Mouse (Mus musculus): ENCODE measurements around the gene Tada2b. TPM values are rescaled to one million over a fixed set of nuclear protein-coding genes. Genes with fewer than 3 reads are reported as not detected.
A peak's percentile ranks its signal among the peaks of the same experiment; 100 is the strongest.

Gene Tada2b
- polyA plus RNA-seq, 1 experiment from 2014 or later: 3.6 TPM

- Histone ChIP-seq H3K4me1 (ENCODE audit: control insufficient read depth, insufficient read depth, low read length) (peaks cover 2% of the 10 kb centered on the region; the same call in 1 of the 2 replicates), H3K27me3 (ENCODE audit: control insufficient read depth, insufficient read depth, low read length) (no peaks in the 10 kb centered on the region), H3K36me3 (ENCODE audit: control insufficient read depth, insufficient read depth, low read length) (peaks cover 13% of the 10 kb centered on the region), H3K9me3 (ENCODE audit: control insufficient read depth, low read depth, low read length) (no peaks in the 10 kb centered on the region), H3K4me2 (replicated peaks; ENCODE audit: low read depth, low read length) (no peak overlapping the region), H3K9ac (replicated peaks; ENCODE audit: low read depth, low read length) (no peak overlapping the region), H3K27ac (ENCODE audit: low read length) (no peak overlapping the region), H3K4me3 (ENCODE audit: low read depth, low read length) (no peak overlapping the region)
- WGBS: 88% methylated on average over 3 of the region's 3 CpGs
- ATAC-seq (ENCODE audit: insufficient number of reproducible peaks, insufficient read depth, low FRiP score, low read depth): no peak
Measured at GRCm38 (mm10) chr5:36477486-36477885, 6.6 kb downstream of the Tada2b start.

- no peak overlapping the region for H3K4me2 ChIP-seq (replicated peaks; ENCODE audit: low read depth, low read length)
- H3K9ac ChIP-seq (replicated peaks; ENCODE audit: low read depth, low read length): no peak overlapping the region
- 88% methylated on average over 5 of the region's 5 CpGs for WGBS
- no peaks in the 10 kb centered on the region for H3K4me1 ChIP-seq (ENCODE audit: control insufficient read depth, insufficient read depth, low read length)
- no peak for ATAC-seq (ENCODE audit: insufficient number of reproducible peaks, insufficient read depth, low FRiP score, low read depth)
- H3K36me3 ChIP-seq (ENCODE audit: control insufficient read depth, insufficient read depth, low read length): peaks cover 43% of the 10 kb centered on the region
- H3K4me3 ChIP-seq (ENCODE audit: low read depth, low read length): no peak overlapping the region
- no peaks in the 10 kb centered on the region for H3K9me3 ChIP-seq (ENCODE audit: control insufficient read depth, low read depth, low read length)
- H3K27ac ChIP-seq (ENCODE audit: low read length): no peak overlapping the region
- no peaks in the 10 kb centered on the region for H3K27me3 ChIP-seq (ENCODE audit: control insufficient read depth, insufficient read depth, low read length)
Measured at GRCm38 (mm10) chr5:36474283-36474682, 9.8 kb downstream of the Tada2b start.

GRCm38 (mm10) chr5:36472876-36473655 lies 11.0 kb downstream of the Tada2b start:
- peaks cover 44% of the 10 kb centered on the region for H3K36me3 ChIP-seq (ENCODE audit: control insufficient read depth, insufficient read depth, low read length)
- H3K9ac ChIP-seq (replicated peaks; ENCODE audit: low read depth, low read length): no peak overlapping the region
- no peak overlapping the region for H3K27ac ChIP-seq (ENCODE audit: low read length)
- H3K9me3 ChIP-seq (ENCODE audit: control insufficient read depth, low read depth, low read length): no peaks in the 10 kb centered on the region
- WGBS: 90% methylated on average over 4 of the region's 4 CpGs
- ATAC-seq (ENCODE audit: insufficient number of reproducible peaks, insufficient read depth, low FRiP score, low read depth): no peak
- H3K4me3 ChIP-seq (ENCODE audit: low read depth, low read length): no peak overlapping the region
- H3K4me1 ChIP-seq (ENCODE audit: control insufficient read depth, insufficient read depth, low read length): no peaks in the 10 kb centered on the region
- H3K27me3 ChIP-seq (ENCODE audit: control insufficient read depth, insufficient read depth, low read length): no peaks in the 10 kb centered on the region
- H3K4me2 ChIP-seq (replicated peaks; ENCODE audit: low read depth, low read length): no peak overlapping the region

GRCm38 (mm10) chr5:36471206-36471605 lies 12.9 kb downstream of the Tada2b start:
- H3K4me2 ChIP-seq (replicated peaks; ENCODE audit: low read depth, low read length): no peak overlapping the region
- H3K4me1 ChIP-seq (ENCODE audit: control insufficient read depth, insufficient read depth, low read length): peaks cover under 1% of the 10 kb centered on the region; the same call in 1 of the 2 replicates
- WGBS: 92% methylated on average over 8 of the region's 8 CpGs
- H3K9ac ChIP-seq (replicated peaks; ENCODE audit: low read depth, low read length): no peak overlapping the region
- H3K4me3 ChIP-seq (ENCODE audit: low read depth, low read length): no peak overlapping the region
- H3K36me3 ChIP-seq (ENCODE audit: control insufficient read depth, insufficient read depth, low read length): peaks cover 41% of the 10 kb centered on the region
- ATAC-seq (ENCODE audit: insufficient number of reproducible peaks, insufficient read depth, low FRiP score, low read depth): no peak
- no peaks in the 10 kb centered on the region for H3K27me3 ChIP-seq (ENCODE audit: control insufficient read depth, insufficient read depth, low read length)
- H3K27ac ChIP-seq (ENCODE audit: low read length): no peak overlapping the region
- H3K9me3 ChIP-seq (ENCODE audit: control insufficient read depth, low read depth, low read length): no peaks in the 10 kb centered on the region

GRCm38 (mm10) chr5:36465889-36466288 lies 18.2 kb downstream of the Tada2b start:
- WGBS: 24% methylated on average over 8 of the region's 8 CpGs
- Histone ChIP-seq H3K27ac (ENCODE audit: low read length) (no peak overlapping the region), H3K9ac (replicated peaks; ENCODE audit: low read depth, low read length) (peak overlapping the region; percentile 67), H3K4me2 (replicated peaks; ENCODE audit: low read depth, low read length) (peak overlapping the region; percentile 98), H3K36me3 (ENCODE audit: control insufficient read depth, insufficient read depth, low read length) (peaks cover 15% of the 10 kb centered on the region), H3K4me1 (ENCODE audit: control insufficient read depth, insufficient read depth, low read length) (peaks cover 11% of the 10 kb centered on the region; the same call in 1 of the 2 replicates), H3K27me3 (ENCODE audit: control insufficient read depth, insufficient read depth, low read length) (no peaks in the 10 kb centered on the region), H3K4me3 (ENCODE audit: low read depth, low read length) (peak overlapping the region; percentile 84), H3K9me3 (ENCODE audit: control insufficient read depth, low read depth, low read length) (no peaks in the 10 kb centered on the region)
- ATAC-seq (ENCODE audit: insufficient number of reproducible peaks, insufficient read depth, low FRiP score, low read depth): no peak

- Histone ChIP-seq H3K4me3 (ENCODE audit: low read depth, low read length) (peak within 1 kb of the TSS; percentile 84), H3K9ac (replicated peaks; ENCODE audit: low read depth, low read length) (peak within 1 kb of the TSS; percentile 67), H3K27me3 (ENCODE audit: control insufficient read depth, insufficient read depth, low read length) (no peaks in the 10 kb centered on the region), H3K4me2 (replicated peaks; ENCODE audit: low read depth, low read length) (peak within 1 kb of the TSS; percentile 98), H3K9me3 (ENCODE audit: control insufficient read depth, low read depth, low read length) (no peaks in the 10 kb centered on the region), H3K4me1 (ENCODE audit: control insufficient read depth, insufficient read depth, low read length) (peaks cover 11% of the 10 kb centered on the region; the same call in 1 of the 2 replicates), H3K36me3 (ENCODE audit: control insufficient read depth, insufficient read depth, low read length) (peaks cover 8% of the 10 kb centered on the region), H3K27ac (ENCODE audit: low read length) (no peak within 1 kb of the TSS)
- peak; percentile 95 for ATAC-seq (ENCODE audit: insufficient number of reproducible peaks, insufficient read depth, low FRiP score, low read depth)
- under 1% methylated on average over 68 of the region's 68 CpGs for WGBS
Measured at GRCm38 (mm10) chr5:36464709-36465661, 19.1 kb downstream of the Tada2b start, which contains the start of gene Grpel1. Gene Grpel1 (plus strand): TSS chr5:36464998.

- no peaks in the 10 kb centered on the region for H3K27me3 ChIP-seq (ENCODE audit: control insufficient read depth, insufficient read depth, low read length)
- H3K36me3 ChIP-seq (ENCODE audit: control insufficient read depth, insufficient read depth, low read length): no peaks in the 10 kb centered on the region
- 60% methylated on average over 5 of the region's 5 CpGs for WGBS
- H3K9me3 ChIP-seq (ENCODE audit: control insufficient read depth, low read depth, low read length): no peaks in the 10 kb centered on the region
- no peak overlapping the region for H3K27ac ChIP-seq (ENCODE audit: low read length)
- no peak for ATAC-seq (ENCODE audit: insufficient number of reproducible peaks, insufficient read depth, low FRiP score, low read depth)
- no peak overlapping the region for H3K4me2 ChIP-seq (replicated peaks; ENCODE audit: low read depth, low read length)
- H3K9ac ChIP-seq (replicated peaks; ENCODE audit: low read depth, low read length): no peak overlapping the region
- H3K4me1 ChIP-seq (ENCODE audit: control insufficient read depth, insufficient read depth, low read length): peaks cover 11% of the 10 kb centered on the region; the same call in 1 of the 2 replicates
- no peak overlapping the region for H3K4me3 ChIP-seq (ENCODE audit: low read depth, low read length)
Measured at GRCm38 (mm10) chr5:36463391-36463790, 20.7 kb downstream of the Tada2b start.

- no peak overlapping the region for H3K9ac ChIP-seq (replicated peaks; ENCODE audit: low read depth, low read length)
- 15% methylated on average over 7 of the region's 7 CpGs for WGBS
Measured at GRCm38 (mm10) chr5:36462810-36463209, 21.3 kb downstream of the Tada2b start.

More at GRCm38 (mm10) chr5:36462810-36463209, 21.3 kb downstream of the Tada2b start:
- ATAC-seq (ENCODE audit: insufficient number of reproducible peaks, insufficient read depth, low FRiP score, low read depth): no peak
- Histone ChIP-seq H3K4me3 (ENCODE audit: low read depth, low read length) (no peak overlapping the region), H3K27me3 (ENCODE audit: control insufficient read depth, insufficient read depth, low read length) (no peaks in the 10 kb centered on the region), H3K36me3 (ENCODE audit: control insufficient read depth, insufficient read depth, low read length) (no peaks in the 10 kb centered on the region), H3K4me1 (ENCODE audit: control insufficient read depth, insufficient read depth, low read length) (peaks cover 11% of the 10 kb centered on the region; the same call in 1 of the 2 replicates), H3K9me3 (ENCODE audit: control insufficient read depth, low read depth, low read length) (no peaks in the 10 kb centered on the region), H3K27ac (ENCODE audit: low read length) (no peak overlapping the region), H3K4me2 (replicated peaks; ENCODE audit: low read depth, low read length) (no peak overlapping the region)

Measured in stomach, embryonic 14.5 days (tissue).